Mouse (Mus musculus) megakaryocyte, embryonic 14.5 days (primary cell): ENCODE measurements around the gene Cab39l. TPM values are rescaled to one million over a fixed set of nuclear protein-coding genes. Genes with fewer than 3 reads are reported as not detected.
"Not testable (repeated sequence)": the region's sequence is repeated elsewhere in the genome, so short reads cannot be mapped to it uniquely, and the experiment has no call there.

Experiments
- H3K27me3 ChIP-seq: replicated peaks from 2 replicates; pipeline ENCODE3; 2012; ENCODE audit warnings: inconsistent platforms
- H3K36me3 ChIP-seq: replicated peaks from 2 replicates; pipeline ENCODE3; 2012; ENCODE audit warnings: low read length, inconsistent platforms, mixed read lengths
- H3K4me1 ChIP-seq: 2 replicates; pipeline ENCODE4 v1.6.1; 2012; ENCODE audit warnings: inconsistent platforms
- H3K4me3 ChIP-seq: replicated peaks from 2 replicates; pipeline ENCODE3; 2012; ENCODE audit warnings: moderate library complexity, mild to moderate bottlenecking, inconsistent platforms
- H3K9me3 ChIP-seq: 2 replicates; pipeline ENCODE4 v1.6.1; 2012; ENCODE audit warnings: inconsistent platforms
- FLI1 ChIP-seq: IDR thresholded peaks from 2 replicates; pipeline ENCODE4 v1.6.1; 2012; ENCODE audit warnings: low read length, inconsistent platforms, mixed read lengths
- GATA1 ChIP-seq: IDR thresholded peaks from 3 replicates; pipeline ENCODE4 v1.6.1; 2012; ENCODE audit warnings: mixed read lengths, low read length, inconsistent platforms, borderline replicate concordance
- polyA plus RNA-seq: library from polyadenylated mRNA; stranded (reverse); fragments of >175 nt; gene quantifications from 2 replicates; pipeline ENCODE4 v1.2.3, GENCODE M21; 2012; ENCODE audit warnings: low replicate concordance; ENCODE audit not compliant: insufficient read depth

The Cab39l gene
- 2.5 TPM in 1 of 2 replicates, not detected in the other for polyA plus RNA-seq

GRCm38 (mm10) chr14:59440558-59441471 lies at the start of gene Cab39l, which contains the start of gene Setdb2:
Gene Cab39l (plus strand): TSS chr14:59440972.
Gene Setdb2 (minus strand): TSS chr14:59440884.
- no peak for TF ChIP-seq FLI1
- no peak for TF ChIP-seq GATA1
- Histone ChIP-seq H3K27me3 (no peaks in the 10 kb centered on the region), H3K36me3 (peaks cover 6% of the 10 kb centered on the region), H3K4me1 (peaks cover 20% of the 10 kb centered on the region), H3K4me3 (peak within 1 kb of the TSS; percentile 96), H3K9me3 (no peaks in the 10 kb centered on the region)

DNA sequence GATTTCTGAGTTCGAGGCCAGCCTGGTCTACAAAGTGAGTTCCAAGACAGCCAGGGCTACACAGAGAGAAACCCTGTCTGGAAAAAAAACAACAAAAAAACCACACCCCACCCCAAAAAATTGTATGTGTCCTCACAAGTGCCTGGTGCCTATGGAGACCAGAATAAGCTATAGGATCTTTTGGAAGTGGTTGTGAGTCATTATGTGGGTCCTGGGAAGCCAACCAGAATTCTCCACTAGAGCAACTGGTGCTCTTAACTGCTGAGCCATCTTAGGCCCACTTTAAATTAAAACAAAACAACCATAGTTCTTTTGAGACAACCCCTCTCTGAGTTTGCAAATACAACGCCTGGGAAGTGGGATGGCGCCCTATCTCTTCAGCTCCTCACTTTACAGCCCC lies 45.5 kb upstream of the Cab39l start, which contains the start of gene Phf11c:
Phf11c (minus strand) TSS at position 101 of the 400 bp plus-strand sequence.
- H3K27me3 ChIP-seq = no peaks in the 10 kb centered on the region
- TF ChIP-seq GATA1 (no peak), FLI1 (no peak)
- no peak within 1 kb of the TSS for H3K4me3 ChIP-seq
- peaks cover 17% of the 10 kb centered on the region for H3K4me1 ChIP-seq
- peaks cover 39% of the 10 kb centered on the region for H3K36me3 ChIP-seq
- no peaks in the 10 kb centered on the region for H3K9me3 ChIP-seq

DNA sequence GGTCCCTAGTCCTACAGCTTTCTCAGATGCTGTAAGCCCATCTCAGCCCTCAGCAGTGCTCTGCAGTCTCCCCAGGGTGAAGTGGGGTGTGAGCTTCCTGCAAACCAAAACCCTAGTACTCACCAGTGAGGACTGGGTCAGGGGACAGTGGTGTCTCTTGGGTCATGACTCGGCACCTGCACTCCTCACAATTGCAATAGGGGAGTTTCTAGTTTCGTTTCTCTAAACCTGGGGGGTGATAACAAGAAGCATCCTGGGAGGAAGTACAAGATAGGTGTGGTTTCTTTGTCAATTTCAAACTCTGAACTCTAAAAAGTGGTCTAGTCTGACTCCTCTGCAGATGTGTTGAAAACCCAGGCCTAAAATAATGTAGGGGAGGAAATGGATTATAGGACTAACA lies 43.8 kb upstream of the Cab39l start:
- peak overlapping the region; percentile 64 for H3K4me3 ChIP-seq
- H3K27me3 ChIP-seq = no peaks in the 10 kb centered on the region
- TF ChIP-seq FLI1 = no peak
- no peak for TF ChIP-seq GATA1
- no peaks in the 10 kb centered on the region for H3K9me3 ChIP-seq
- peaks cover 10% of the 10 kb centered on the region for H3K4me1 ChIP-seq
- H3K36me3 ChIP-seq = peaks cover 52% of the 10 kb centered on the region

- H3K36me3 ChIP-seq = peaks cover 81% of the 10 kb centered on the region
- not testable (repeated sequence) for H3K9me3 ChIP-seq, H3K4me3 ChIP-seq, H3K4me1 ChIP-seq, H3K27me3 ChIP-seq
Observed at GRCm38 (mm10) chr14:59414979-59415378, 25.8 kb upstream of the Cab39l start.

DNA sequence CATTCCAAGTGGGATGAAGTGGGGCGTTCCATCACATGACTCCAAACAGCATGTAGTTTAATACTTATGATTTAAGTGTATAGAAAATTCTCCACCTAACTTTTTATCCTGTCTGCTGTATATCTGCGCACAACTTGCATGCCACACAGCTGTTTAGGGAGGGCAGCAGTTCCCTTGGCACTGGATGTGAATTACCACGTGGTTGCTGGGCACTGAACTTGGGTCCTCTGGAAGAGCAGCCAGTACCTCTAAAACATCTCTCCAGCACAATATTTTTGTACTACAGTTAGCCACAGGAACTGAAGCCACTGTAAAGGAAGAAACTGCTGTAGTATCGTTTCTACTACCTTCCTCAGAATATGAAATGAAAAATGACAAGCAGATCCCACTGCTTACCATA lies 22.6 kb upstream of the Cab39l start:
- no peak for TF ChIP-seq GATA1
- no peak for TF ChIP-seq FLI1
- H3K4me1 ChIP-seq = no peaks in the 10 kb centered on the region; the same call in 1 of the 2 replicates
- no peak overlapping the region for H3K4me3 ChIP-seq
- peaks cover 74% of the 10 kb centered on the region for H3K36me3 ChIP-seq
- H3K9me3 ChIP-seq = no peaks in the 10 kb centered on the region
- no peaks in the 10 kb centered on the region for H3K27me3 ChIP-seq

DNA sequence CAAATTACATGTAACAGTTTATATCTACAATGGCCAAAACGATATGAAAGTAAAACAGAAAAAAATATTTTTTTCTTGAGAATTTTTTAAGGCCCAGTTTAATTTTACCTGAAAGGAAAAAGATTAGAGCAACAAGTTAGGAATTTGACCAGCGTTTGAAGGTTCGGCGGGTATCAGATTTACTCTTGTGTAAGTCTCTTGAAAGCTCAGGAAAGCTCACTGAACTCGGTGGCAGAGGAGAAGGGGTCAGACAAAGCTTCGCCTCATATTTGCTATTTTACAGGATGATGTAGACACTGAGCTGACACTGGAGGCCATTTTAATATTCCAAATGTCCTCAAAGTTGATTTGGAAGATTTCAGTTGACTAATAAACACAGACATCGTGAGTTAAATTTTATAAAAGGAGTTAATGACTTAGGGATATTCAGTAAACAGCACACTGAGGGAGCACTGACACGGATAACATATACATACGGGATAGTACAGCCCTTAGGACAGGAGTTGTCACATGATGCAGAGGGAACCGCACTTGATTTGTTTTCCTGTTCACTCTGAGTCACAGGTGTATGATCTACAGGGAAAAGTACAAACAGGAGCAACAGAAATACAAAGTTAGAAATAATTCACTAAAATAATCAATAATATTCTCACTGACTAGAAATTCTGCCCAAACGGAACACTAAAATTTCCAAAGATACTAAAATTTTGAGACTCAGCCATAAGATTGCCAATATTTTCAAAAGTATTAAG lies 17.7 kb upstream of the Cab39l start:
- no peak overlapping the region for H3K4me3 ChIP-seq
- no peak for TF ChIP-seq GATA1
- no peak for TF ChIP-seq FLI1
- H3K9me3 ChIP-seq = peaks cover 3% of the 10 kb centered on the region
- no peaks in the 10 kb centered on the region; the same call in 1 of the 2 replicates for H3K4me1 ChIP-seq
- H3K36me3 ChIP-seq = peaks cover 44% of the 10 kb centered on the region
- H3K27me3 ChIP-seq = no peaks in the 10 kb centered on the region

DNA sequence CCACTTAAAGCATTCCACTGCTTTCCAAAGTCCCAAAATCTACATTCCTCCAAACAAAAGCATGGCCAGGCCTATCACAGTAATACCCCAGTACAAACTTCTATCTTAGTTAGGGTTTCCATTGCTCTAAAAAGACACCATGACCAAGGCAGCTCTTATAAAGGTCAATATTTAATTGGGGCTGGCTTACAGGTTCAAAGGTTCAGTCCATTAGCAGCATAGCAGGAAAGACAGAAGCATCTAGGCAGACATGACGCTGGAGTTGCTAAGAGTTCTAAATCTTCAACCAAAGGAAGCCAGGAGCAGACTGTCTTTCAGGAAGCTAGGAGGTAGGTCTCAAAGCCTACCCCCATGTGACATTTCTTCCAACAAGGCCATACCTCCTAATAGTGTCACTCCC lies 10.2 kb upstream of the Cab39l start:
- Histone ChIP-seq H3K4me3 (no peak overlapping the region), H3K9me3 (peaks cover 20% of the 10 kb centered on the region), H3K4me1 (peaks cover 13% of the 10 kb centered on the region), H3K27me3 (no peaks in the 10 kb centered on the region), H3K36me3 (peaks cover 47% of the 10 kb centered on the region)
- TF ChIP-seq GATA1 (no peak), FLI1 (no peak)

GRCm38 (mm10) chr14:59433902-59434301 lies 6.9 kb upstream of the Cab39l start:
- Histone ChIP-seq H3K36me3 (peaks cover 37% of the 10 kb centered on the region), H3K4me1 (peaks cover 17% of the 10 kb centered on the region), H3K27me3 (no peaks in the 10 kb centered on the region), H3K4me3 (peak overlapping the region; percentile 51), H3K9me3 (peaks cover 9% of the 10 kb centered on the region)
- TF ChIP-seq GATA1 (no peak), FLI1 (no peak)

DNA sequence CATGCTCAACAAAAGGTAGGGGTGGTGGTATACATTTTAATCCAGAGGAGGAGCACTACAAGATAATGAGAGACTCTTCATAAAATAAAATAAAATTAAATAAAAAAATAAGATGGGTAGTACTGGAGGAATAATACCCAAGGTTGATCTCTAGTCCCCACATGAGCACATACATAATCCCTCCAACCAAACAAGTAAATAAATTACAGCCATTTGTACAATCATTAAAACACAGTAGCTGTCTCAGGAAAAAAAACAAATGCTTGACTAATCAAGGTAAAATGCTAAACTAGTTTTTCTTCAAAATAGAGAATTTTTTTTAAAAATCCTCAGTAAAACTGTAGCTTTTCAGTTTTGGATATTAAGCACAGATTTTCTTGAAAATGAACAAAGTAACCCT lies 5.6 kb upstream of the Cab39l start:
- H3K4me1 ChIP-seq = peaks cover 25% of the 10 kb centered on the region
- H3K4me3 ChIP-seq = no peak overlapping the region
- H3K36me3 ChIP-seq = peaks cover 24% of the 10 kb centered on the region
- H3K9me3 ChIP-seq = no peaks in the 10 kb centered on the region
- TF ChIP-seq GATA1 (no peak), FLI1 (no peak)
- H3K27me3 ChIP-seq = no peaks in the 10 kb centered on the region

DNA sequence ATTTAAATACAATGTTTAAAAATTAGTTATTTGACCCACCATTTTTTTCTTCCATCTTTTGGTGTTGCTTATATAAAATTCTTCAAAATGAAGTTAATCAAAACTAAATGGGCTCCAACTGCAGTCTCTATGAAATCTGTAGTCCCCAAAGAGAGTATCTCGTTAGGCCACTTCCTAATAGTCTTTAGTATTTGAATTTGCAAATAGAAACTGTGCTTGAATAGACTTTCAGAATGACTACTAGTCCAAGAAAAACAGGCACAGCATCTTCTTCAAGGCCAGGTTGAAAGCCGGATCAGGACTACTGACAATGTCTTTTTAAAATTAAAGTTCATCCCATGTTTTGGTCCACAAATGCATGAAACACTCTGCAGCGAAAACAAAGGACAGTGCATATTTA lies 3.4 kb upstream of the Cab39l start:
- Histone ChIP-seq H3K4me1 (peaks cover 26% of the 10 kb centered on the region), H3K36me3 (peaks cover 8% of the 10 kb centered on the region), H3K9me3 (no peaks in the 10 kb centered on the region), H3K27me3 (no peaks in the 10 kb centered on the region), H3K4me3 (no peak overlapping the region)
- TF ChIP-seq GATA1 = no peak
- TF ChIP-seq FLI1 = no peak
